Mouse (Mus musculus) ES-E14 (cell line): ENCODE measurements around the gene Erap1. TPM values are rescaled to one million over a fixed set of nuclear protein-coding genes. Genes with fewer than 3 reads are reported as not detected.
A peak's percentile ranks its signal among the peaks of the same experiment; 100 is the strongest.
"Not testable (repeated sequence)": the region's sequence is repeated elsewhere in the genome, so short reads cannot be mapped to it uniquely, and the experiment has no call there.

Experiments used
- DNase-seq: peaks from one replicate; pipeline ENCODE4 v3.0.0-alpha.2; 2013; ENCODE audit warnings: low read depth, low spot score
- H3K27ac ChIP-seq: 2 replicates; pipeline ENCODE4 v1.5.1; 2012; ENCODE audit warnings: low read depth, mild to moderate bottlenecking, low read length, moderate library complexity, mixed read lengths; ENCODE audit not compliant: poor library complexity, insufficient read depth, severe bottlenecking
- H3K36me3 ChIP-seq: 2 replicates; pipeline ENCODE4 v1.6.1; 2012; ENCODE audit warnings: mild to moderate bottlenecking, low read length, moderate library complexity, mixed read lengths; ENCODE audit not compliant: control insufficient read depth, poor library complexity, insufficient read depth, severe bottlenecking
- H3K4me1 ChIP-seq, 2 experiments: fragments of 150-350 bp in 1 of 2; sonication (generic) in 1 of 2; 2 replicates each; pipeline ENCODE4 v1.6.1; 2012; ENCODE audit warnings: low read length in 2 of 2, mild to moderate bottlenecking in 1 of 2, mixed read lengths in 1 of 2; ENCODE audit not compliant: control insufficient read depth in 2 of 2, insufficient read depth in 2 of 2, poor library complexity in 1 of 2
- H3K4me3 ChIP-seq, 2 experiments: fragments of 150-350 bp in 1 of 2; sonication (generic) in 1 of 2; 2 replicates each; pipeline ENCODE4 v1.5.1; 2012; ENCODE audit warnings: low read length in 2 of 2, low read depth in 1 of 2, mild to moderate bottlenecking in 1 of 2, mixed read lengths in 1 of 2; ENCODE audit not compliant: insufficient read depth in 1 of 2, poor library complexity in 1 of 2, severe bottlenecking in 1 of 2
- H3K9ac ChIP-seq: 2 replicates; pipeline ENCODE4 v1.6.1; 2012; ENCODE audit warnings: low read depth, mild to moderate bottlenecking, low read length, mixed read lengths; ENCODE audit not compliant: poor library complexity, insufficient read depth, severe bottlenecking
- H3K9me3 ChIP-seq: fragments of 150-350 bp; sonication (generic); 2 replicates; pipeline ENCODE4 v1.6.1; 2012; ENCODE audit warnings: low read depth, mild to moderate bottlenecking, low read length; ENCODE audit not compliant: control insufficient read depth, insufficient read depth
- ZC3H11A ChIP-seq: IDR thresholded peaks from 2 replicates; pipeline ENCODE4 v1.6.1; 2012; ENCODE audit warnings: low read depth, mild to moderate bottlenecking, inconsistent platforms, low read length, borderline replicate concordance
- ZNF384 ChIP-seq: IDR thresholded peaks from 2 replicates; pipeline ENCODE4 v1.6.1; 2012; ENCODE audit warnings: low read depth, low read length, inconsistent platforms
- in situ Hi-C, 2 experiments: fragments of 600-800 bp; cut with MboI; formaldehyde crosslinking; loops; one replicate each; pipeline ENCODE4 v1.15.1; 2025; ENCODE audit warnings: low sequenced_read_pairs in 2 of 2, inconsistent platforms in 1 of 2; ENCODE audit not compliant: unreplicated experiment in 2 of 2
- total RNA-seq: library from RNA; depleted of rRNA; stranded (reverse); fragments of 300-350 nt; gene quantifications from 2 replicates; pipeline ENCODE4 v1.2.3, GENCODE M21; 2012; rRNA removed

Erap1 gene
- total RNA-seq: 8.2 and 11.3 TPM in 2 replicates

DNA sequence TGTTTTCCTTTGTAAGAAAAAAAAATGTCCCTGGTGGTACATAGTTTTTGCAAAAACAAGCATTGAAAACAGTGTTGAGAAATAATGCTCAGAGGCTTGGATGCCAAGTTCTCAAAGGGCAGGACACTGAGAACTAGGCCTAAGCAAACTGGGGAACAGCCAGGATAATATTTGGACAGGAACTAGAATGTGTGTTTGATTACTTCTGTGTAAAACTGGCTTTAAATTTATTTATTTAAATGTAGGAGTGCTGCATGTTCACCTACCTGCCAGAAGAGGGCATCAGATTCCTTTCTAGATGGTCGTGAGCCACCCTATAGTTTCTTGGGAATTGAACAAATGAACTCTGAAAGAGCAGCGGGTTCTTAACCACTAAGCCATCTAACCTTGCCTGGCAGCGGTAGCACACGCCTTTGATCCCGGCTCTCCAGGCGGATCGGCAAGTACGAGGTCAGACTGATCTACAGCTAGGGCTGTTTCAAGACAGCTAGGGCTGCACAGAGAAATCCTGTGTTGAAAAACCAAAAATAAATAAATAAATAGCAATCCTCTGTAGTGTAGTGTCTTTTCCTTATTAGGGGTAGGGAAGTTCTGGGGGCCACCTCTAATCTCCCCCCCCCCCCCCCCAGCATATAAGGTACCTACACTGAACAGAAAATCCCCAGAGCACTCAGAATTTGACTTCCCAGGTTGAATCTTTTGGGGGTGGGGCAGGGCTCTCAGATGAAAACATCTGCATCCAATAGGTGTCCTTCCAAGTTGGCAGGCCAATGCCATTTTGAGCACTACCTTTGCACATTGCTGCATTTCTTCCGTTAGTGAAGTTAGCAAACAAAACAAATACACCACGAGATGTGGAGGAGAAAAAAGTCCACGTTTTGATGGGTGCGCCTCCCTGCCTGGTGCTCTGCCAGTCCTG lies at the start of gene Erap1:
Gene Erap1, plus strand, starts transcription at position 776 of the 919 bp plus-strand sequence.
- DNase-seq: peak; percentile 56
- peaks cover 0 to 2% of the 10 kb centered on the region in 2 experiments; a peak in 1 of 4 replicates for H3K4me1 ChIP-seq
- TF ChIP-seq ZNF384: no peak
- TF ChIP-seq ZC3H11A: peak; percentile 83; the same call in 1 of the 2 replicates
- peak within 1 kb of the TSS; percentile 86 to 93 for H3K4me3 ChIP-seq
- H3K9ac ChIP-seq: peak within 1 kb of the TSS; percentile 87
- in situ Hi-C loops: loop anchor here (5.0 to 25.0 kb wide), 2 partner anchors 218 to 223 kb away; no protein-coding TSS in a partner anchor
- no peaks in the 10 kb centered on the region for H3K36me3 ChIP-seq
- no peaks in the 10 kb centered on the region for H3K9me3 ChIP-seq
- no peak within 1 kb of the TSS for H3K27ac ChIP-seq

DNA sequence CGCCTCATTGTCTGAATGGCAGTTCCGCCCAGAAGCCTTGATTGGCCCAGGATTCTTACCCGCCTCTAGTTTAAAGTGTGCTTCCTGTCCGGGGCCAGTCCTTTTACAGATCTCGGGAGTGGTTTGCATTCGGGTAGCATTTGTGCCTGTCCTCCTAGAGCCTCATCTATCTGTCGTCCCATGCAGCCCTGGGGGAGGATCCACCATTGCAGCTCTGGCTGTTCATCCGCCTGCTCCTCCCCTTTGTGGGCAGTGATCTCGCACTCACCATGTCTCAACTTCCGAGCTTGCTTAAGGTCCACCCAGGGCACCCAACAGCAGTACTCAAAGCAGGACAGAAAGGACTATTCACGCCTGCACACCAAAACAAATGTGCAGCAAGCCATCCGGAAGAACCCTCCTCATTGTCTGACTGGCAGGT lies 48.0 kb upstream of the Erap1 start:
- peak overlapping the region; percentile 63 to 95 for H3K4me3 ChIP-seq
- H3K4me1 ChIP-seq, H3K36me3 ChIP-seq, in situ Hi-C loops, H3K9me3 ChIP-seq: not testable (repeated sequence)
- peak; percentile 57 for DNase-seq
- H3K9ac ChIP-seq: peak overlapping the region; percentile 67; the same call in 1 of the 2 replicates
- peak overlapping the region; percentile 68 for H3K27ac ChIP-seq

DNA sequence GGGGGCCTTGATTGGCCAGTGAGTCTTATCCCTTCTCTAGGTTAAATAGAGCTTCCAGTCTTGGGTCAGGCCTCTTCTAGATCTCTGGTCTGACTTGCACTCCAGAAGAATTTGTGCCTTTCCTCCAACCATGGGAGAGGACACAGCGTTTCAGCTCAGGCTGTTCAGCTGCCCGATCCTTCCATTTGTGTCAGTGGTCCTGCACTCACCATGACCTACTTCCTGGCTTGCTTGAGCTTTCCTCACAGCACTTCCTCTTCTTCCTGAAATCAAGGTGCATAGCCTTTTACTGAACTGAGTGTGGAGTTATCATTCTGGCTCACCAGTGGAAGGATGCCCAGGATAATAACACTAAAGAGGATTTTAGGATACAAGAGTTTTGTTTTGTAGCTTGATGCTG lies 47.5 kb upstream of the Erap1 start:
- in situ Hi-C loops: not testable (repeated sequence)
- peak overlapping the region; percentile 38; the same call in 1 of the 2 replicates for H3K27ac ChIP-seq

DNA sequence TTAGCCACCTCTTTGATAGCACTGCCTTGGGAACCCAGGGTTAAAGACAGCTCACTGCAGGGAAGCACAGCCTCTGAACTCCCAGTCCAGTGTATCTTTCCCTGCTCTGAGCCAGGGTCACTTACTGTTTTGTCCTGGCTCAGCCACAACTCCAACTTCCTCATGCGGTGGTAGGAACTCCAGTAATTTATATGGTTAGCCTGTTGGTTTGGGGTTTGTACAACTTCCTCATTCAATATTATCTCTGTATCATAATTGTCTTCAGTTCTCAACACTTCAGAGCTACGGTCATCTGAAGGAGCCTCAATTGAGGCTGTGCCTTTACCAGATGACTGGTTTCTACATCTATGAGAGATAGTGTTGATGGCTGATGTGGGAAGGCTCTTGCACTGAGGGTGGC lies 42.3 kb upstream of the Erap1 start:
- in situ Hi-C loops, H3K4me1 ChIP-seq, H3K36me3 ChIP-seq, H3K27ac ChIP-seq, H3K9me3 ChIP-seq, H3K4me3 ChIP-seq, H3K9ac ChIP-seq, DNase-seq: not testable (repeated sequence)

More for the DNA sequence above, 47.5 kb upstream of the Erap1 start:
- H3K36me3 ChIP-seq, H3K4me1 ChIP-seq, DNase-seq, H3K9me3 ChIP-seq: not testable (repeated sequence)
- peak overlapping the region; percentile 67 for H3K9ac ChIP-seq
- peak overlapping the region; percentile 63 to 95 for H3K4me3 ChIP-seq

DNA sequence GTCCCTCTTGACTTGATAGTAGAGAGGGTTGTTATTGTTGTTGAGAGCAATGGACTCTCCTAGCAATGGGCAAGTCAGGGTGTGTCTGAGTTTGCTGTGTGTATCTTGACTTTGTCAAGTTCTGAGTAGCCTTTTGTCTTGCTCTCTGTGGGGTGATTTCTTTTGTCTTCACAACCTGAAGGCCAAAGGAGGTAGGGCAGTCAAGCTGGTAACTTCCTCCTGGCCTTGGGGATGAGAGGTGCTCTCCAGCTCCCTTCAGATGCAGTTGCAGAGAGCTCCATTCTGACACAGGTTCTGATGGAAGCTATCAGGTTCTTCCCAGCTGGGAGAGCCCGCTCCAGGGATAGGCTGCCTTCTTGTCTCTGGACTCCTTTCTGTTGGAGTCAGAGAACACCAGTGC lies 37.6 kb upstream of the Erap1 start:
- DNase-seq: peak; percentile 24
- H3K9ac ChIP-seq, H3K4me1 ChIP-seq, H3K27ac ChIP-seq, H3K9me3 ChIP-seq, H3K4me3 ChIP-seq, H3K36me3 ChIP-seq, in situ Hi-C loops: not testable (repeated sequence)
